Mouse (Mus musculus): ENCODE results near the gene Isl2.

GRCm38 (mm10) chr9:55525716-55526115, 12.8 kb upstream of the Isl2 start:
- TF ChIP-seq CTCF (IDR thresholded peaks at IDR 0.05; ENCODE audit: control insufficient read depth, insufficient read depth, insufficient read length): peak; percentile 2
- TF ChIP-seq USF1 (IDR thresholded peaks at IDR 0.05; ENCODE audit: low read depth): no peak
- TF ChIP-seq MYOD1 (IDR thresholded peaks at IDR 0.05; ENCODE audit: control insufficient read depth, insufficient read length, low read depth): no peak
- no peak for TF ChIP-seq MYOG (IDR thresholded peaks at IDR 0.05; ENCODE audit: control insufficient read depth, extremely low read depth, insufficient read length)
- TF ChIP-seq CEBPB (IDR thresholded peaks at IDR 0.05; ENCODE audit: low read depth): no peak
